Comparison of ENCODE assay signal across 14 mouse cellular contexts in the genomic region with DNA sequence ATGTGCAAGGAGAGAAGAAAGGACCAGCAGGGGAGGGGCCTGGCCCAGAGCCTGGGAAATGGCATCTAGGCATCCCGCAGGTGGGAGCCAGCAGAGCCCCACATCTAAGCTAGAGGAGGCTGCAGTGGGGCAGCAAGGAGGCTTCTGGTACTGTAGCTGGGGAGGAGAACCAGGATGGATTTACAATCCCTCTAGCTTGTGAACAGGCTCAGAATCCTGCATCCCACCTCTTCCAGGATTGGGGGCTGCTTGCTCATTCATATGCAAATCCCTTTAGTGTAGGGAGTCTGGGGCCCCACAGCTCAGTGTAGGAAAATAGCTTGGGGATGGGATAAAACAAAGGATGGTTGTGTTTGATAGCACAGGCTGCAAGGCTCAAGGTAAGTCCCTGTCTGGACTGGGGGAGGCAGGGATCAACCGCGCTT. TPM values are rescaled to one million over a fixed set of nuclear protein-coding genes. Genes with fewer than 3 reads are reported as not detected.
DNase-seq lines count a peak whose midpoint lies in the region; ATAC-seq and TF ChIP-seq lines count a peak whose summit lies in the region.
"Had no signal": no experiment of that assay in that cellular context is flagged by ENCODE, and none has a peak within 500 bp of the region (broad histone marks: within the 10 kb centered on the region; RNA-seq: fewer than 3 reads in every experiment).

No protein-coding gene starts in this region.

- H3K27me3 ChIP-seq in ES-Bruce4 (ENCODE audit: control insufficient read depth, insufficient read depth, low read length, poor library complexity, severe bottlenecking): no peaks in the 10 kb centered on the region
- peaks cover 33% of the 10 kb centered on the region for H3K27me3 ChIP-seq in embryonic facial prominence, embryonic 10.5 days (replicated peaks; ENCODE audit: low read depth, poor library complexity, severe bottlenecking)
- no peaks in the 10 kb centered on the region; the same call in 1 of the 2 replicates for H3K27me3 ChIP-seq in hindbrain, embryonic 12.5 days
- no peaks in the 10 kb centered on the region for H3K27me3 ChIP-seq in midbrain, embryonic 15.5 days (replicated peaks)
- H3K27me3 ChIP-seq: limb, embryonic 13.5 days had no signal

- H3K4me1 ChIP-seq in ES-Bruce4 (ENCODE audit: control insufficient read depth, insufficient read depth, low read length): peaks cover 9% of the 10 kb centered on the region
- peaks cover 25% of the 10 kb centered on the region for H3K4me1 ChIP-seq in embryonic facial prominence, embryonic 10.5 days
- H3K4me1 ChIP-seq in hindbrain, embryonic 12.5 days: peaks cover 24% of the 10 kb centered on the region
- H3K4me1 ChIP-seq in midbrain, embryonic 15.5 days: peaks cover 21% of the 10 kb centered on the region

- no peak for TF ChIP-seq POLR2A in ES-Bruce4 (IDR thresholded peaks at IDR 0.05; ENCODE audit: insufficient read depth, low read length)

- H3K36me3 ChIP-seq in ES-Bruce4 (ENCODE audit: control insufficient read depth, insufficient read depth, low read length, poor library complexity, severe bottlenecking): no peaks in the 10 kb centered on the region
- H3K36me3 ChIP-seq in embryonic facial prominence, embryonic 10.5 days (replicated peaks): no peaks in the 10 kb centered on the region
- H3K36me3 ChIP-seq in hindbrain, embryonic 12.5 days: 0 out of 2 replicates have a peak, but pooled peaks cover 2% of the 10 kb centered on the region
- H3K36me3 ChIP-seq in midbrain, embryonic 15.5 days (replicated peaks): no peaks in the 10 kb centered on the region
- H3K36me3 ChIP-seq: limb, embryonic 13.5 days had no signal

- DNase-seq in embryonic facial prominence, embryonic 10.5 days (ENCODE audit: low spot score): no peak
- no peak for DNase-seq in thymus, postnatal 25 days
- DNase-seq in adrenal gland, adult 18-20 months (ENCODE audit: low spot score in 2 of 2): no peak
- DNase-seq in kidney, adult 11 months: no peak
- DNase-seq: adrenal gland, adult 2 months; gastrocnemius, postnatal 14 days; kidney, adult 2 months; layer of hippocampus, adult 9-11 months had no signal

- H3K27ac ChIP-seq in ES-Bruce4 (ENCODE audit: insufficient read depth, low read length): peak overlapping the region; percentile 30
- peak overlapping the region; percentile 65; the same call in 1 of the 2 replicates for H3K27ac ChIP-seq in embryonic facial prominence, embryonic 10.5 days (replicated peaks)
- peak overlapping the region; percentile 82 for H3K27ac ChIP-seq in hindbrain, embryonic 12.5 days
- H3K27ac ChIP-seq in midbrain, embryonic 15.5 days: peak overlapping the region; percentile 63
- H3K27ac ChIP-seq: limb, embryonic 13.5 days had no signal

- TF ChIP-seq EP300 in ES-Bruce4 (IDR thresholded peaks at IDR 0.05; ENCODE audit: insufficient read depth, low read depth, low read length): no peak

- no peak overlapping the region for H3K4me3 ChIP-seq in ES-Bruce4 (ENCODE audit: low read depth, low read length)
- no peak overlapping the region for H3K4me3 ChIP-seq in embryonic facial prominence, embryonic 10.5 days
- no peak overlapping the region for H3K4me3 ChIP-seq in hindbrain, embryonic 12.5 days
- H3K4me3 ChIP-seq in midbrain, embryonic 15.5 days: no peak overlapping the region
- H3K4me3 ChIP-seq: limb, embryonic 13.5 days had no signal

- ATAC-seq in hindbrain, embryonic 12.5 days (ENCODE audit: low FRiP score): peak; percentile 95
- ATAC-seq in midbrain, embryonic 15.5 days (replicated peaks): peak; percentile 94
- ATAC-seq: lung, postnatal 0 days had no signal

- no peaks in the 10 kb centered on the region for H3K9me3 ChIP-seq in ES-Bruce4 (replicated peaks; ENCODE audit: control insufficient read depth, insufficient read depth, low read length, poor library complexity, severe bottlenecking)
- no peaks in the 10 kb centered on the region for H3K9me3 ChIP-seq in embryonic facial prominence, embryonic 10.5 days
- H3K9me3 ChIP-seq in hindbrain, embryonic 12.5 days (replicated peaks): no peaks in the 10 kb centered on the region
- H3K9me3 ChIP-seq in midbrain, embryonic 15.5 days: no peaks in the 10 kb centered on the region
- H3K9me3 ChIP-seq: limb, embryonic 13.5 days had no signal

- whole genome bisulfite sequencing in embryonic facial prominence, embryonic 10.5 days: 21% methylated on average over 3 of the region's 3 CpGs
- 19% methylated on average over 3 of the region's 3 CpGs for whole genome bisulfite sequencing in hindbrain, embryonic 12.5 days
- 7% methylated on average over 3 of the region's 3 CpGs for WGBS in midbrain, embryonic 15.5 days

- H3K9ac ChIP-seq in ES-Bruce4 (ENCODE audit: low read depth, poor library complexity, severe bottlenecking): no peak overlapping the region
- H3K9ac ChIP-seq in hindbrain, embryonic 12.5 days: no peak overlapping the region
- no peak overlapping the region for H3K9ac ChIP-seq in midbrain, embryonic 15.5 days
- H3K9ac ChIP-seq: limb, embryonic 13.5 days had no signal

- H3K4me2 ChIP-seq in hindbrain, embryonic 12.5 days (replicated peaks): no peak overlapping the region; the same call in 1 of the 2 replicates
- H3K4me2 ChIP-seq in midbrain, embryonic 15.5 days: no peak overlapping the region
- H3K4me2 ChIP-seq: limb, embryonic 13.5 days had no signal

- no peak for TF ChIP-seq CTCF in ES-Bruce4 (IDR thresholded peaks at IDR 0.05; ENCODE audit: low read depth, low read length)

RNA-seq across cellular contexts. Expression of gene Rtp4, which starts 15.8 kb away (rescaled TPM):
- 2.1 and 4.0 TPM in 2 replicates for polyA plus RNA-seq in ES-Bruce4 (2011; ENCODE audit: insufficient read depth, insufficient read length, low read depth, missing spikeins)
- polyA plus RNA-seq in embryonic facial prominence, embryonic 10.5 days (2016; fragmentation: Nextera tagmentation; extraction: Ambion mirVana): 0.73 and 1.2 TPM in 2 replicates
- 3.6 and 5.1 TPM in 2 replicates for polyA plus RNA-seq in hindbrain, embryonic 12.5 days (2016; fragmentation: Nextera tagmentation; extraction: Ambion mirVana)
- 3.8 and 5.2 TPM in 2 replicates for polyA plus RNA-seq in midbrain, embryonic 15.5 days (2015; fragmentation: Nextera tagmentation; extraction: Ambion mirVana)
- 10 to 100 TPM in 1 of 2 experiments, 1 to 10 TPM in 1; 9.3 to 10.8 TPM for total RNA-seq in adrenal gland, adult 18-20 months (2021)

RNA-seq across cellular contexts. Expression of gene Masp1, which starts 16.3 kb away (rescaled TPM):
- polyA plus RNA-seq in ES-Bruce4 (2011; ENCODE audit: insufficient read depth, insufficient read length, low read depth, missing spikeins): 2.5 TPM in 2 replicates
- 4.2 and 4.5 TPM in 2 replicates for polyA plus RNA-seq in embryonic facial prominence, embryonic 10.5 days (2016; fragmentation: Nextera tagmentation; extraction: Ambion mirVana)
- 29.5 and 31.9 TPM in 2 replicates for polyA plus RNA-seq in hindbrain, embryonic 12.5 days (2016; fragmentation: Nextera tagmentation; extraction: Ambion mirVana)
- polyA plus RNA-seq in midbrain, embryonic 15.5 days (2015; fragmentation: Nextera tagmentation; extraction: Ambion mirVana): 30.9 and 31.1 TPM in 2 replicates
- total RNA-seq in adrenal gland, adult 18-20 months (2021): 100 to 1,000 TPM in 1 of 2 experiments, 1 to 10 TPM in 1; 3.3 to 158 TPM
- total RNA-seq: common myeloid progenitor, adult 5-6 weeks had no signal

Comparison
In these comparisons a context has a peak if more than half of its experiments do, and no peak if none do; other contexts are left out.
1. H3K27ac ChIP-seq: peak in every context shown above with its lines; median percentile 82 in hindbrain, embryonic 12.5 days; 65 in embryonic facial prominence, embryonic 10.5 days; 63 in midbrain, embryonic 15.5 days; 30 in ES-Bruce4.